Mouse (Mus musculus) bone marrow macrophage, adult 2 months (primary cell): ENCODE measurements around the gene Arhgef3. TPM values are rescaled to one million over a fixed set of nuclear protein-coding genes. Genes with fewer than 3 reads are reported as not detected.

ENCODE experiments used
- H3K27ac ChIP-seq: 2 replicates; pipeline ENCODE4 v1.5.1; 2012; ENCODE audit warnings: low read depth, low read length; ENCODE audit not compliant: insufficient read depth
- H3K4me1 ChIP-seq: 2 replicates; pipeline ENCODE4 v1.6.1; 2012; ENCODE audit warnings: low read length; ENCODE audit not compliant: control insufficient read depth, insufficient read depth
- H3K4me3 ChIP-seq: 2 replicates; pipeline ENCODE4 v1.5.1; 2012; ENCODE audit warnings: mild to moderate bottlenecking, low read length, moderate library complexity; ENCODE audit not compliant: insufficient read depth
- CTCF ChIP-seq: IDR thresholded peaks from 2 replicates; pipeline ENCODE4 v1.5.1; 2012; ENCODE audit warnings: low read depth, mild to moderate bottlenecking, low read length, moderate library complexity
- POLR2A ChIP-seq: IDR thresholded peaks from 2 replicates; pipeline ENCODE4 v1.6.1; 2012; ENCODE audit warnings: mild to moderate bottlenecking, low read depth, low read length, borderline replicate concordance
- polyA plus RNA-seq: library from polyadenylated mRNA; stranded (reverse); fragments of >200 nt; gene quantifications from 2 replicates; pipeline ENCODE4 v1.2.4, GENCODE M21; 2012; ENCODE audit not compliant: missing spikeins, insufficient read depth, insufficient read length

The Arhgef3 gene
- polyA plus RNA-seq, 1 experiment: 10.2 TPM

- Histone ChIP-seq H3K27ac (no peak overlapping the region), H3K4me1 (peaks cover 12% of the 10 kb centered on the region), H3K4me3 (no peak overlapping the region)
- TF ChIP-seq POLR2A (no peak), CTCF (no peak)
Observed at GRCm38 (mm10) chr14:27298875-27299274, 184.2 kb downstream of the Arhgef3 start.

GRCm38 (mm10) chr14:27299705-27300104 lies 185.0 kb downstream of the Arhgef3 start:
- peaks cover 12% of the 10 kb centered on the region for H3K4me1 ChIP-seq
- no peak for TF ChIP-seq POLR2A
- TF ChIP-seq CTCF: no peak

DNA sequence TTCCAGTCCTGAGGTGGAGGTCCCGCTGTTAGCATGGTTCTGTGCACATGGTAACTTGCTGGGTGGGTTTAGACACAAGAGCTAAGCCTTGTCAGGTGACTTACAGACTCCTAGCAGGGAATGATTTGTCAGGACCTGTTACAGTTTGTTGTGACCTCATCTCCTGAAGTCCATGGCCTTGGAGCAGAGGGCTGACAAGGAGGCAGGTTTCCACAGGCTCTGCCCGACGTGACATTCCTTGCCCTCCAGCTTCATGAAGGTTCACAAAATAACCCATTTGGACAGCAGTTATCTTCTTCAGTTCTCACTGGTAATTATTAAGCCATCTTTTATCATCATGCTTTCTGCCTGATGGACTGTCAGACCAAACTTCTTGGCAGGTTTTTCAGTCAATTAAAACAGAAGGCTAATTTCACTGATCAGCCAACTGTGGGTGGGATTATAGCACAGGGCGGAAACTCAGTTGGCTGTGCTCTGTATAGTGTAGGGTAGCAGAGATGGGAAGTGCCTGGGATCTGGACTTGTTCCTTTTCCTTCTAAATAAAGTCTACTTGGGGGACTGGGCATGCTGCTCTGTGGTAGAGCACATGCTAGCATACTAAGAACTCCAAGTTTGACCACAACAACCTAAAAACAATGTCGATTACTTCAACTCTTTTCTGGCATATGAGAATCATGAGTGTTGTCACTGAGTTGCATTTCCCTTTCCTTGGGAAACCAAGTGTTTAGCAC lies 187.2 kb downstream of the Arhgef3 start:
- TF ChIP-seq CTCF: no peak
- no peak for TF ChIP-seq POLR2A
- Histone ChIP-seq H3K4me3 (no peak overlapping the region), H3K4me1 (peaks cover 12% of the 10 kb centered on the region), H3K27ac (no peak overlapping the region)

More at GRCm38 (mm10) chr14:27299705-27300104, 185.0 kb downstream of the Arhgef3 start:
- Histone ChIP-seq H3K4me3 (no peak overlapping the region), H3K27ac (no peak overlapping the region)

DNA sequence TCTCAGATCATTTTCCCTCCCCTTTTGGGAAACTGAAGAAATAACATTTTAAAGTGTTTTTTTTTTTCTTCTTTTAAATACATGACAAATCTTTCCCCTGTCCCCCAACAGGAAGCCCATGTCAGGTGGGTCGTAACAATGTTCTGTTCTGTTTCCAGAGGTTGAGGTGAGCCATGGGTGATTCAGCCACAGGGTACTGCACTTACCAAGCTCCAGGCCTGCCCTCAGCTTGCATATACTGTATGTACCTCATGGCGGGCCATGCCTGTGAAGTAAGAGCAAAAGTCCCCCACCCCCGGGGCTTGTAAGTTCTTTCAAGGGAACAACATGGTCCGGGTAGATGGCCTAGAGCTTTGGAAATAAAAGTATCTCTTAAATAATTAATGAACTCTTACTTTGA lies 188.6 kb downstream of the Arhgef3 start:
- Histone ChIP-seq H3K27ac (no peak overlapping the region), H3K4me1 (peaks cover 12% of the 10 kb centered on the region), H3K4me3 (no peak overlapping the region)

DNA sequence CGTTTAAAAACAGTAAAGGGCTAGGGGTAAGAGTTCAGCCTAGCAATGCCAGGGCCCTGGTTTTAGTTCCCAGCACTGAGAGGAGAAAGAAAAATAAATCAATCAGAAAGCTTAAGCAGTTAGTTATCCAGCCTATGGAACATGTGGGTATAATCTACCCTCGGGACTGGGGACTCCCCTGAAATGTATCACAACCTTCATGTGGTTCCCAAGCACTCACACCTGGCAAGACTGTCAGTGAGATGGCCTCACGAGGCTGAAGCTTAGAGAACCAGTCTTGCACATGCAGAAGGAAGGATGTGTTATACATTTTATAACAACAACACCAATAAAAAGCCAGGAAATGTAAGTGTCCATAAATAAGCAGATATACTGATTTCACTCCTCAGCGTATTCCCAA lies 189.7 kb downstream of the Arhgef3 start:
- Histone ChIP-seq H3K4me3 (no peak overlapping the region), H3K4me1 (peaks cover 10% of the 10 kb centered on the region), H3K27ac (no peak overlapping the region)
- no peak for TF ChIP-seq CTCF

More for the DNA sequence above, 188.6 kb downstream of the Arhgef3 start:
- TF ChIP-seq POLR2A (no peak), CTCF (no peak)

DNA sequence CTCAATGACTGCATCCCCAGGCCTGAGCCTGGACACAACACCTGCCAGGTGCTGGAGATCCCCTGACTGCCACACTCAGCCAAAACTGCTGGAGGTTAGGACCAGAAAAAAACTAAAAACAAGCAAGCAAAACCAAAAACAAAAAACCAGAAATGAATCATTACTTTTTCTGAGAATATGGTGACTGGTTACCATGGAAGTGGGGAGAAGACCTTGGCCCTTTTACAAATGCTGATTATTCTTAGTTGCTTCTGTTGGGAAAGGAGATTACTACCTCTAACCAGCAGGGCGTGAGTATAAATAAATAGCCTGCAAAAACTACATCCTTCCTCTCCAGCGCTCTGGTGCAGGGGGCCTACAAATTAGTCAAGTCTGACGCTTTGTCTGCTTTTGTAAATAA lies 194.1 kb downstream of the Arhgef3 start:
- Histone ChIP-seq H3K4me3 (no peak overlapping the region), H3K27ac (no peak overlapping the region), H3K4me1 (no peaks in the 10 kb centered on the region)
- TF ChIP-seq POLR2A: no peak

GRCm38 (mm10) chr14:27310559-27311242 lies 196.0 kb downstream of the Arhgef3 start:
- H3K4me3 ChIP-seq: no peak overlapping the region
- TF ChIP-seq CTCF: no peak
- no peak for TF ChIP-seq POLR2A
- H3K4me1 ChIP-seq: no peaks in the 10 kb centered on the region
- no peak overlapping the region for H3K27ac ChIP-seq

- TF ChIP-seq CTCF (no peak), POLR2A (no peak)
- H3K4me1 ChIP-seq: no peaks in the 10 kb centered on the region
- no peak overlapping the region for H3K27ac ChIP-seq
- no peak overlapping the region for H3K4me3 ChIP-seq
Observed at GRCm38 (mm10) chr14:27312380-27312779, 197.7 kb downstream of the Arhgef3 start.

GRCm38 (mm10) chr14:27315737-27316136 lies 201.0 kb downstream of the Arhgef3 start:
- TF ChIP-seq CTCF (no peak), POLR2A (no peak)
- no peak overlapping the region for H3K27ac ChIP-seq
- H3K4me3 ChIP-seq: no peak overlapping the region
- no peaks in the 10 kb centered on the region for H3K4me1 ChIP-seq

DNA sequence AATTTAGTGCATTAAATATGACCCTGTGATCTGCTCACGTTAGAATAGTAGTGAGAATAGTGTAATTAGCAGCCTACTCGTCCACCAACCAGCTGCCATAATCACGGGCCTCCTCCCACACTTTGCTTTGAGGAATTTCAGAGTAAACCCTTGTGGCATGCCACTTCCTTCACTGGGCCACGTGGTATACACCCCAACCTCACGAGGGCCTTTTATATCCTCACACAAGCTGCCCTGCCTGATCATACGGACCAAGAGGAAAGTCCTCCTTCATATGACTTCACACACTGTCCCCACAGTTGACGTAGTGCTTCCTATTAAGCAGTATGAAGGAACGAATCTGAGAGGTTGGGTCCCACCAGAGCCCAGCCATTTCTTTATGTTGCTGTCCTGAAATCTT lies 202.4 kb downstream of the Arhgef3 start:
- H3K4me3 ChIP-seq: no peak overlapping the region
- TF ChIP-seq POLR2A (no peak), CTCF (no peak)
- H3K27ac ChIP-seq: no peak overlapping the region
- no peaks in the 10 kb centered on the region for H3K4me1 ChIP-seq

- TF ChIP-seq POLR2A: no peak
- TF ChIP-seq CTCF: no peak
- no peak overlapping the region for H3K27ac ChIP-seq
- no peak overlapping the region for H3K4me3 ChIP-seq
- H3K4me1 ChIP-seq: no peaks in the 10 kb centered on the region
Observed at GRCm38 (mm10) chr14:27319386-27319785, 204.7 kb downstream of the Arhgef3 start.
